Mouse (Mus musculus): ENCODE measurements around the gene Dcaf8.

Gene Dcaf8

DNA sequence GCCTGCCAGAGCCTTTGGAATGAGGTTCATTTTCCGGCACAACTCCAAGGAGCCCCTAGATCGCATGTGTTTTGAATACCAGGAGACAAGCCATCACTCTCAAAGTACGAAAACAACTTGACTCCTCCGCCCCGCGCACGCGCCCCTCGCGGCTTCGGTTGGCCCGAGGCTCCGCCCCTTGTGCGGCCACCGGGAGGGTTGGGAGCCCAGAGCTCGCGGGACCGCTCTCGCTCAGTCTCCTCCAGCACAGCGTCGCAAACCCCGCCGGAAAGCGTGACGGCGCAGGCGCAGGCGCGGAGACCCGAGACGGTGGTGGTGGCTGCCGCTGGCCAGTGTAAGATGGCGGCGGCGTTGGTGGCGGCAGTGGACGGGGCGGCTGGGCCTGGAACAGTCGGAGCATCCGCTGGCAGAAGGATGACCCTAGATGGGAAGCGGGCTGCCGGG lies at the start of gene Dcaf8:
TSS of gene Dcaf8 (plus strand) at position 250 of the 444 bp plus-strand sequence.
- DNase-seq = peak; percentile 98 to 99

GRCm38 (mm10) chr1:172099325-172100033 lies 48.4 kb upstream of the Dcaf8 start:
- peak; percentile 64 to 78 for DNase-seq

DNA sequence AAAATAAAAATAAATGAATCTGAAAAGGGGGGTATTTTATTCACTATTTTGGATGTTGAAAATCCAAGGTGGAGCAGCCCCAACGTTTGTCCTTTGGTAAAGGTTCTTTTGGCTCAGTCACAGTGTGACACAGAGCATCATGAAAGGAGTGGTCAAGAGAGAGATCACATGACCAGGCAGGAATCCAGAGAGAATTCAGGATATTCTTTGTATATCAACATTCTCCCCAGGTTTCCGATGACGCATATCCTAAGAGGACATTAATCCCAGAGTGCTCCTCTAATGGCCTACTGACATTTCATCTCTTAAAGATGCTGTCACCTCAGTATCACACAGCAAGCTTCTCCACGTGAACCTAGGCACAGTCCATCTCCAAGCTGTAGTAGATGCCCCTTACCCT lies 44.3 kb upstream of the Dcaf8 start:
- DNase-seq = no peak

- DNase-seq = no peak
Observed at GRCm38 (mm10) chr1:172105101-172105500, 42.8 kb upstream of the Dcaf8 start.

- no peak for DNase-seq
Observed at GRCm38 (mm10) chr1:172107777-172108477, 40.0 kb upstream of the Dcaf8 start.

DNA sequence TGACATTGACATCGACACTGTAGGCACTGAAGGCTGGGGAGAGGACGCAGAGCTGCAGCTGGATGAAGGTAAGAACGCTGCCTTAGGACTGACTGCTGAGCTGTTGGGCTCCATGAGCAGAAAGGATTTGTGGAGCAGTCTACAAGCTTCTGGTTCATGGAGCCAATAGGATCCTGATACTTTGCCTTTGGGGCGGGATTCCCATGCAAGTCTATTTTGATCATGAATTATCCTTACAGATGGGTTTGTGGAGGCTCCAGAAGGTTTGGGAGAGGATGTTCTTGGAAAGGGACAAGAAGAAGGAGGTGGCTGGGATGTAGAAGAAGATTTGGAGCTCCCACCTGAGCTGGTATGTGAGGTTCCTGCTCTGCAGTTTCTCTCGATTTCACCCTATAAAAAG lies 30.9 kb upstream of the Dcaf8 start:
- no peak for DNase-seq

GRCm38 (mm10) chr1:172119100-172119499 lies 28.8 kb upstream of the Dcaf8 start:
- no peak for DNase-seq

DNA sequence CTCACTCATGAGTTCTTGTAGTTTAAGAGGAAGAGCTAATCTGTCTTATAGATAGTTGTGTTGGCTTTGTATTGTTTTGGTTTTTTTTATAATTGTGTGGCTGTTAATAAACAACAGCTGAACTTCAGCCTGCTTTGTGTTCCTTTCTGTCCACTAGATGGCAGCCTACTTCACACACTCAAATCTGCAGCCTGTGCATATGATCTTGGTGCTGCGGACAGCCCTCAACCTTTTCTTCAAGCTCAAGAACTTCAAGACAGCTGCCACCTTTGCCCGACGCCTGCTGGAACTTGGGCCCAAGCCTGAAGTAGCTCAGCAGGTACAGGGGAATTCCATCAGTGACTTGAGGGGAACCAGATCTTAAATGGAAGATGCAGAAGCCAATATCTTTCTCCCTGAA lies 28.2 kb upstream of the Dcaf8 start:
- peak; percentile 26 to 65 for DNase-seq

GRCm38 (mm10) chr1:172122671-172123070 lies 25.2 kb upstream of the Dcaf8 start:
- DNase-seq = no peak

- no peak for DNase-seq
Observed at GRCm38 (mm10) chr1:172124572-172124971, 23.3 kb upstream of the Dcaf8 start.

DNA sequence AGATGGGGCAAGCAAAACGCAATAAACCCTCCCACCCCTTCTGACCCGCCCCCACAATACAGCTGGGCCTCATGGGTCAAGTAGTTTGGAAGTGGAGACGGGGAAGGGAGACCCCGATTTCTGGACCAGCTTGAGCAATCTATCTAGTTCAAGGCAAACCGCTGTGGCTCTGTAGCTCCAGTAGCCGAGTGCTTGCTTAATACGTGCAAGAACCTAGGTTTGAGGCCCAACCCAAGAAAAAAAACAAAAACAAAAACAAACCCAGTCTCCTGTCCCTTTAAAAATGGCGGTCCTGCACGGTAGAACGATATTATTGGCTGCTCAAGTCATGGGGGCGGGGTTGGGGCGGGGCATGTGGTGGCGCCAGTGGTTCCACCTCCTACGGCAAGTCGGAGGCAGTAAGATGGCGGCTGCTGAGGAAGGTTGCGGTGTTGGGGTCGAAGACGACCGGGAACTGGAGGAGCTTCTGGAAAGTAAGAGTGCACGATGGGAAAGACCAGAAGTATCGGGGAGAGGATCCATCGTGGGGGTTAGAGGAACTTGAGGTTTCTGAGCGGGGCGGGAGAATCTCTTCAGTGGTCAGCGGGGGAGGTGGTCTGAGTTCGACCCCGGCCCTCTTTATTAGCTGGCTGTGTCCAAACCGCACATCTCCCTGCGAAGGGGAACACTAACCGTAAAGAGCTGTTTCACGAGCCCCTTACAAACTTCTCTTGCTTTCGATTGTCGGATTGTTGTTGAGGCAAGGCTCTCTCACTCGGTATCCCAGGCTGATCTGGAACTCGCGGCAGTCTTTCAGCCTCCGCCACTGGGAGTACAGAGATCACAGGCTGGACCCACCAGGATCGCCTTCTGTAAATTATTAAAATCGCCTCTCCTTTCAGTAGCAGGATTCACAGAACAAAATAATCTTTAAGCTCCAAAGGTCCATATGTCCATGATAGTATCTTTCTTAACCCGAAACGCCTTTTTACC lies 21.2 kb upstream of the Dcaf8 start, which contains the start of gene Pex19:
TSS of gene Pex19 (plus strand) at position 380 of the 972 bp plus-strand sequence.
- peak; percentile 86 to 90 for DNase-seq

- DNase-seq = peak in 1 of 2 experiments; percentile 17
Observed at GRCm38 (mm10) chr1:172127487-172127886, 20.4 kb upstream of the Dcaf8 start.

DNA sequence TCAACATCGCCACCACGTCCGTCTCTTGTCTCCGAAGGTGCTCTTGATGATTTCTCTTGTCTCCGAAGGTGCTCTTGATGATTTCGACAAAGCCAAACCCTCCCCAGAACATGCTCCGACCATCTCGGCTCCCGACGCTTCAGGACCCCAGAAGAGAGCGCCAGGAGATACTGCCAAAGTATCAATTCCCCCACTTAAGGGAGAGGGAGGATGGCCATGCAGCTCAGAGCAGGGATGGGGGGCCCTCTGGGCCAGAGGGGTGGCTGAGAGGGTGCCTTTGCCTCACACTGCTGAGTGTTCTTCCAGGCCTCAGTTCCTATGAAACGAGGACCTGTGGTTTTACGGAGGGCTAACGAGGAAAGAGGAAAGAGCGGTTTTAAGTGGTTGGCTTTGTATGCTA lies 19.3 kb upstream of the Dcaf8 start:
- DNase-seq = no peak

- peak; percentile 31 to 54 for DNase-seq
Observed at GRCm38 (mm10) chr1:172129108-172129507, 18.8 kb upstream of the Dcaf8 start.

DNA sequence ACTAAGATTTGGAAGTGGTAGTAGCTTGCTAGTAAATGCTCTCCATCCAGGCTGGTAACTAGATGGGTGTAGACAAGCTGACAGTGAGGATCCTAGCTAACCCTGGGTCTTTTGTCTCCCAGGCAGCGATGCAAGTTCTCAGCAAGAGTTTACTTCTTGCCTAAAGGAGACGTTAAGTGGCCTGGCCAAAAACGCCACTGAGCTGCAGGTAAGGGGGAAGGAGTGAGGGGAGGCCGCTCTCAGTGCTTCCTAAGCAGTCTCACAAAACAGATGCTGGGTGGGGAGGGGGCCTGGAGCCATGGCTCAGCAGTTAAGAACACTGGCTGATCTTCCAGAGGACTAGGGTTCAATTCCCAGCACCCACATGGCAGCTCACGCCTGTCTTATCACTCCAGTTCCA lies 18.1 kb upstream of the Dcaf8 start:
- DNase-seq = no peak

GRCm38 (mm10) chr1:172132319-172132718 lies 15.6 kb upstream of the Dcaf8 start:
- no peak for DNase-seq

DNA sequence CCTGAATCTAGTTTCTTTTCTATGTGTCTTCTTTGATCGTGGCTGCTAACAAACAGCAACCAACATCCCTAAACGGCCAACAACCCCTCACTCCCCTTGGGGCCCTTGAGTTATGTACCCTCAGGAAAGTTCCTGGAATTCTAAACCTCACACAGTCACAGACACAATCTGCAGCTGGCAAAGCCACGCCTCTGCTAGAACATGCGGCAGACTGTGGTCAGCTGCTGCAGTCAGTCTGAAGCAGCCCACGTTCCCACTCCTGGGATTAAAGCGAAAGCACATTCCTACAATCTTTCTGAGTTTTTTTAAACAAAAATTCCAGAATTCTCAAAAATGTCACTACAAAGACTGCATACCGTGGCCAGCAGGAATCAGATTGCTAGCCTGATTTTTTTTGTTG lies 14.3 kb upstream of the Dcaf8 start:
- DNase-seq = peak; percentile 37 to 54

GRCm38 (mm10) chr1:172134072-172134471 lies 13.8 kb upstream of the Dcaf8 start:
- DNase-seq = no peak

DNA sequence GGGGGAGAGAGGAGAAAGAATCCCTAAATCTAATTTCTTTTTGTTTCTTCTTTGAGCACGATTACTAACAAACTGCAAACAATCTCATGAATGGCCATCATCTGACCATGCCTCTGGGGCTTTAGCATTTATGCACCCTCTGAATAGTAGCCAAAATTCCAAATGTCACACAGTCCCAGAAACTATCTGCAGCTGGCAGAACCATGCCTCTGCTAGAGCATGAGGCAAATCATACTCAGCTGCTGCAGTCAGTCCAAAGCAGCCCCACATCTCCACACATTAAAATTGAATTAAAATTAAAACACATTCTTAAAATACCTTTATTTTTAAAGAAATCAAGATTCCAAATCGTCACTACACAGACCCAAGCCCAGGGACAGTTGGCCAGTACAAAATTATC lies 7.7 kb upstream of the Dcaf8 start:
- no peak for DNase-seq

- DNase-seq = no peak
Observed at GRCm38 (mm10) chr1:172140825-172141224, 7.1 kb upstream of the Dcaf8 start.

DNA sequence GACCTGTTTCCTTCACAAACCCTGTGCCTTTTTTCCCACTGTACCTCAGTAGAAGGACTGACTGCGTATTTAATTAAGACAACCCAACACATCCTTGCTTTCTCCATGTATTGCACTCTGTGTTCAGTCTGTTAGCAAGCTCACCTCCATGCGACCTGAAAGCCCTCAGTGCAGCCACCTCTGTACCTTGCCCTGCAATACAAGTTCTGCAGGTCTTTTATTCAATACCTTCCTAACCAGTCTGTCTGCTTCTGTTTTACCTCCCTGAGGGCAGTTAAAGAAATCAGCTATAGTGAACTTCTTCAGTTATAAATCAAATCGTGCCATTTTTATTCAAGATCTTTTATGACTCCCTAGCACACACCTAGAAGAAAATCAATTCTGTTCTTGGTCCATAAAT lies 6.4 kb upstream of the Dcaf8 start:
- no peak for DNase-seq

DNA sequence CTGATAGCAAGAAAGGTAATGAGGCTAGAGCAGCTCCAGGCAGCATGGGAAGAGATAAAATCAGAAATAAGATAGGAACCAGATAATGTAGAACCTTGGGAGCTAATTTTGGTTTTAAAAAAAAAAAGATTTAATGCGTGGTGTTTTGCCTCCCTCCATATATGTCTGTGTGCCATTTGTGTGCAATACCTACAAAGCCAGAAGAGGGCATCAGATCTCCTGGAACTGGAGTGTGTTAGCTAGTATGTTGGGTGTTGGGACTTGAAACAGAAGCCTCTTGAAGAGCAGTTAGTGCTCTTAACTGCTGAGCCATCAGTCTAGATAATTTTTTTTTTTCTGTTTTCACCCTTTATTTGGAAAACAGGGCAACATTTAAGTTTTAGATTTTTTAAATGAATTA lies 4.3 kb upstream of the Dcaf8 start:
- DNase-seq = peak; percentile 27 to 62
